In the genomic region with DNA sequence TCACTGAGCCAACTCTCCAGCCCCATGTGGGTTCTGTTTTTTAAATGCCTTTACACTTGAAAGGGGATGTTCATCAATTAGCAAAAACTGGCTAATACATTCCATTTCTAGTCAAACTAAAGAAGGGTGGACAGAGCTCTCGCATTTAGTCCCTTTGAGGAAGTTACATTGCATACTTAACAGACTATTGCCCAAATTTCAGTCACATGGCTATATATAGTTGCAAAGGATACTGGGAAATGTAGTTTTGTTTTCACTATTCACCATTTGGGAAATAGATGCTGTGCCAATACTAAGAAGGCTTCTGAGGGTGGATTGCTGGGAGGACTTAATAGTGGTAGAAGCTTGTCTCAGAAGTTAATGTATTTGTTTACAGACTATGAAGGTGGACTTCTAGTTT, we compare ENCODE assay signal across 26 mouse cellular contexts. TPM values are rescaled to one million over a fixed set of nuclear protein-coding genes. Genes with fewer than 3 reads are reported as not detected.
DNase-seq lines count a peak whose midpoint lies in the region; ATAC-seq lines count a peak whose summit lies in the region.
"Had no signal": no experiment of that assay in that cellular context is flagged by ENCODE, and none has a peak within 500 bp of the region (broad histone marks: within the 10 kb centered on the region; RNA-seq: fewer than 3 reads in every experiment).

No protein-coding gene starts in this region.

- ATAC-seq in forebrain, embryonic 14.5 days, result no peak
- no peak for ATAC-seq in forebrain, embryonic 15.5 days (replicated peaks)
- peak; percentile 90 for ATAC-seq in granulocyte monocyte progenitor cell, adult 5-6 weeks (replicated peaks; ENCODE audit: poor library complexity, severe bottlenecking)
- ATAC-seq: intestine, embryonic 15.5 days; Patski had no signal

- H3K36me3 ChIP-seq in forebrain, embryonic 14.5 days (ENCODE audit: control insufficient read depth, insufficient read depth, low read length), result no peaks in the 10 kb centered on the region
- no peaks in the 10 kb centered on the region for H3K36me3 ChIP-seq in forebrain, embryonic 15.5 days
- no peaks in the 10 kb centered on the region for H3K36me3 ChIP-seq in splenic B cell, adult 2 months (ENCODE audit: control insufficient read depth, insufficient read depth, low read length, poor library complexity, severe bottlenecking)
- H3K36me3 ChIP-seq in embryonic facial prominence, embryonic 10.5 days (replicated peaks), result no peaks in the 10 kb centered on the region
- H3K36me3 ChIP-seq: embryonic facial prominence, embryonic 15.5 days; forebrain, embryonic 10.5 days; heart, embryonic 15.5 days; hindbrain, embryonic 10.5 days; intestine, embryonic 15.5 days had no signal

- H3K27ac ChIP-seq in forebrain, embryonic 14.5 days (ENCODE audit: low read depth, low read length), result no peak overlapping the region
- H3K27ac ChIP-seq in forebrain, embryonic 15.5 days (replicated peaks), result no peak overlapping the region
- H3K27ac ChIP-seq in embryonic facial prominence, embryonic 10.5 days (replicated peaks), result no peak overlapping the region
- H3K27ac ChIP-seq: embryonic facial prominence, embryonic 15.5 days; forebrain, embryonic 10.5 days; heart, embryonic 15.5 days; hindbrain, embryonic 10.5 days; intestine, embryonic 15.5 days; stomach, postnatal 0 days had no signal

- 69% methylated on average over 1 of the region's 1 CpGs for WGBS in forebrain, embryonic 14.5 days
- 53% methylated on average over 1 of the region's 1 CpGs for WGBS in forebrain, embryonic 15.5 days
- WGBS in embryonic facial prominence, embryonic 10.5 days, result 73% methylated on average over 1 of the region's 1 CpGs

- no peaks in the 10 kb centered on the region for H3K9me3 ChIP-seq in forebrain, embryonic 14.5 days (replicated peaks; ENCODE audit: control insufficient read depth, low read length)
- no peaks in the 10 kb centered on the region for H3K9me3 ChIP-seq in forebrain, embryonic 15.5 days
- no peaks in the 10 kb centered on the region for H3K9me3 ChIP-seq in embryonic facial prominence, embryonic 10.5 days
- H3K9me3 ChIP-seq: embryonic facial prominence, embryonic 15.5 days; forebrain, embryonic 10.5 days; heart, embryonic 15.5 days; intestine, embryonic 15.5 days had no signal

- no peaks in the 10 kb centered on the region for H3K27me3 ChIP-seq in forebrain, embryonic 14.5 days (replicated peaks; ENCODE audit: control insufficient read depth, insufficient read depth, low read length)
- H3K27me3 ChIP-seq in forebrain, embryonic 15.5 days, result no peaks in the 10 kb centered on the region
- no peaks in the 10 kb centered on the region; the same call in 1 of the 2 replicates for H3K27me3 ChIP-seq in splenic B cell, adult 2 months (ENCODE audit: control insufficient read depth, insufficient read depth, low read length, poor library complexity, severe bottlenecking)
- 0 out of 2 replicates have a peak, but pooled peaks cover 4% of the 10 kb centered on the region for H3K27me3 ChIP-seq in embryonic facial prominence, embryonic 10.5 days (replicated peaks; ENCODE audit: low read depth, poor library complexity, severe bottlenecking)
- H3K27me3 ChIP-seq: embryonic facial prominence, embryonic 15.5 days; intestine, embryonic 15.5 days had no signal

- H3K4me3 ChIP-seq in forebrain, embryonic 14.5 days (ENCODE audit: low read depth, low read length), result no peak overlapping the region
- no peak overlapping the region for H3K4me3 ChIP-seq in forebrain, embryonic 15.5 days
- no peak overlapping the region for H3K4me3 ChIP-seq in embryonic facial prominence, embryonic 10.5 days
- H3K4me3 ChIP-seq: embryonic facial prominence, embryonic 15.5 days; forebrain, embryonic 10.5 days; heart, embryonic 15.5 days; hindbrain, embryonic 10.5 days; intestine, embryonic 15.5 days; megakaryocyte, embryonic 14.5 days had no signal

- H3K4me1 ChIP-seq in forebrain, embryonic 14.5 days (ENCODE audit: control insufficient read depth, insufficient read depth, low read length), result no peaks in the 10 kb centered on the region
- no peaks in the 10 kb centered on the region for H3K4me1 ChIP-seq in forebrain, embryonic 15.5 days
- H3K4me1 ChIP-seq in embryonic facial prominence, embryonic 10.5 days, result no peaks in the 10 kb centered on the region
- H3K4me1 ChIP-seq: embryonic facial prominence, embryonic 15.5 days; forebrain, embryonic 10.5 days; heart, embryonic 15.5 days; intestine, embryonic 15.5 days; megakaryocyte, embryonic 14.5 days had no signal

- H3K4me2 ChIP-seq in forebrain, embryonic 14.5 days (ENCODE audit: low read length), result no peak overlapping the region
- no peak overlapping the region for H3K4me2 ChIP-seq in forebrain, embryonic 15.5 days (replicated peaks)
- H3K4me2 ChIP-seq: embryonic facial prominence, embryonic 15.5 days; heart, embryonic 15.5 days; intestine, embryonic 15.5 days had no signal

- no peak overlapping the region for H3K9ac ChIP-seq in forebrain, embryonic 14.5 days (ENCODE audit: low read length)
- no peak overlapping the region for H3K9ac ChIP-seq in forebrain, embryonic 15.5 days (replicated peaks)
- H3K9ac ChIP-seq: embryonic facial prominence, embryonic 15.5 days; heart, embryonic 15.5 days; intestine, embryonic 15.5 days had no signal

- peak; percentile 26 for DNase-seq in forebrain, embryonic 14.5 days (ENCODE audit: low spot score)
- peak; percentile 12 for DNase-seq in lung, postnatal 36 days
- DNase-seq in lung, postnatal 25 days (ENCODE audit: low spot score), result no peak
- DNase-seq in splenic B cell, adult 2 months (ENCODE audit: low read depth, low spot score), result peak; percentile 36
- no peak for DNase-seq in layer of hippocampus, postnatal 14 days (ENCODE audit: low spot score in 2 of 2)
- no peak for DNase-seq in embryonic facial prominence, embryonic 10.5 days (ENCODE audit: low spot score)
- DNase-seq: cerebellum, adult 9-10 months; heart, adult 18-20 months; kidney, postnatal 4 days; left cerebral cortex, postnatal 4 days; lung, adult 2 months; thymus, postnatal 25 days had no signal

RNA-seq across cellular contexts. Expression of a gene that starts 19.7 kb away (rescaled TPM):
- polyA plus RNA-seq in forebrain, embryonic 14.5 days (2014; fragmentation: Nextera tagmentation; extraction: Ambion mirVana), result not detected in 2 replicates
- polyA plus RNA-seq in forebrain, embryonic 15.5 days (2015; fragmentation: Nextera tagmentation; extraction: Ambion mirVana), result not detected in 2 replicates
- not detected in 2 replicates for total RNA-seq in granulocyte monocyte progenitor cell, adult 5-6 weeks (2014; fragmentation: Nextera tagmentation)
- total RNA-seq in granulocyte monocyte progenitor cell, adult 5-6 weeks (2017), result not detected in 2 replicates
- not detected for total RNA-seq in layer of hippocampus, postnatal 14 days (2021)
- polyA plus RNA-seq in embryonic facial prominence, embryonic 10.5 days (2016; fragmentation: Nextera tagmentation; extraction: Ambion mirVana), result not detected in 2 replicates
- total RNA-seq: adrenal gland, postnatal 4 days; gastrocnemius, adult 8-10 months; heart, adult 18-20 months; left cerebral cortex, postnatal 4 days; liver, adult 2 months had no signal
- polyA plus RNA-seq: embryonic facial prominence, embryonic 15.5 days; forebrain, embryonic 10.5 days; heart, embryonic 15.5 days; hindbrain, embryonic 10.5 days; intestine, embryonic 15.5 days; kidney, embryonic 14.5 days; liver, adult 2 months; lung, adult 2 months; Patski; stomach, postnatal 0 days had no signal

RNA-seq across cellular contexts. Expression of a gene that starts 23.8 kb away (rescaled TPM):
- polyA plus RNA-seq in forebrain, embryonic 14.5 days (2014; fragmentation: Nextera tagmentation; extraction: Ambion mirVana), result not detected in 2 replicates
- not detected in 2 replicates for polyA plus RNA-seq in forebrain, embryonic 15.5 days (2015; fragmentation: Nextera tagmentation; extraction: Ambion mirVana)
- total RNA-seq in granulocyte monocyte progenitor cell, adult 5-6 weeks (2014; fragmentation: Nextera tagmentation), result not detected in 2 replicates
- total RNA-seq in granulocyte monocyte progenitor cell, adult 5-6 weeks (2017), result 0.26 TPM in 1 of 2 replicates, not detected in the other
- not detected for total RNA-seq in layer of hippocampus, postnatal 14 days (2021)
- polyA plus RNA-seq in embryonic facial prominence, embryonic 10.5 days (2016; fragmentation: Nextera tagmentation; extraction: Ambion mirVana), result 0.16 TPM in 1 of 2 replicates, not detected in the other
- total RNA-seq: adrenal gland, postnatal 4 days; gastrocnemius, adult 8-10 months; heart, adult 18-20 months; left cerebral cortex, postnatal 4 days; liver, adult 2 months had no signal
- polyA plus RNA-seq: forebrain, embryonic 10.5 days; heart, embryonic 15.5 days; intestine, embryonic 15.5 days; kidney, embryonic 14.5 days; liver, adult 2 months; lung, adult 2 months; Patski; stomach, postnatal 0 days had no signal

RNA-seq across cellular contexts. Expression of a gene that starts 25.7 kb away (rescaled TPM):
- 3.7 and 4.5 TPM in 2 replicates for polyA plus RNA-seq in forebrain, embryonic 14.5 days (2014; fragmentation: Nextera tagmentation; extraction: Ambion mirVana)
- 3.7 TPM in 2 replicates for polyA plus RNA-seq in forebrain, embryonic 15.5 days (2015; fragmentation: Nextera tagmentation; extraction: Ambion mirVana)
- total RNA-seq in granulocyte monocyte progenitor cell, adult 5-6 weeks (2014; fragmentation: Nextera tagmentation), result 2.5 and 3.7 TPM in 2 replicates
- total RNA-seq in granulocyte monocyte progenitor cell, adult 5-6 weeks (2017), result 4.4 and 4.8 TPM in 2 replicates
- 1 to 10 TPM; 2.5 to 2.8 TPM for total RNA-seq in layer of hippocampus, postnatal 14 days (2021)
- polyA plus RNA-seq in embryonic facial prominence, embryonic 10.5 days (2016; fragmentation: Nextera tagmentation; extraction: Ambion mirVana), result 1.5 and 1.8 TPM in 2 replicates

RNA-seq across cellular contexts. Expression of a gene that starts 29.1 kb away (rescaled TPM):
- 9.5 and 15.1 TPM in 2 replicates for polyA plus RNA-seq in forebrain, embryonic 14.5 days (2014; fragmentation: Nextera tagmentation; extraction: Ambion mirVana)
- 22.0 and 24.2 TPM in 2 replicates for polyA plus RNA-seq in forebrain, embryonic 15.5 days (2015; fragmentation: Nextera tagmentation; extraction: Ambion mirVana)
- total RNA-seq in granulocyte monocyte progenitor cell, adult 5-6 weeks (2014; fragmentation: Nextera tagmentation), result not detected in 2 replicates
- total RNA-seq in granulocyte monocyte progenitor cell, adult 5-6 weeks (2017), result not detected in 2 replicates
- total RNA-seq in layer of hippocampus, postnatal 14 days (2021), result 100 to 1,000 TPM; 566 to 582 TPM
- polyA plus RNA-seq in embryonic facial prominence, embryonic 10.5 days (2016; fragmentation: Nextera tagmentation; extraction: Ambion mirVana), result 0.80 and 0.97 TPM in 2 replicates
- total RNA-seq: liver, adult 2 months had no signal

RNA-seq across cellular contexts. Expression of a gene that starts 34.4 kb away (rescaled TPM):
- 162 and 186 TPM in 2 replicates for polyA plus RNA-seq in forebrain, embryonic 14.5 days (2014; fragmentation: Nextera tagmentation; extraction: Ambion mirVana)
- polyA plus RNA-seq in forebrain, embryonic 15.5 days (2015; fragmentation: Nextera tagmentation; extraction: Ambion mirVana), result 219 and 222 TPM in 2 replicates
- 95.5 and 132 TPM in 2 replicates for total RNA-seq in granulocyte monocyte progenitor cell, adult 5-6 weeks (2014; fragmentation: Nextera tagmentation)
- total RNA-seq in granulocyte monocyte progenitor cell, adult 5-6 weeks (2017), result 63.5 and 86.2 TPM in 2 replicates
- 100 to 1,000 TPM in 1 of 2 experiments, 10 to 100 TPM in 1; 83.1 to 105 TPM for total RNA-seq in layer of hippocampus, postnatal 14 days (2021)
- polyA plus RNA-seq in embryonic facial prominence, embryonic 10.5 days (2016; fragmentation: Nextera tagmentation; extraction: Ambion mirVana), result 197 and 214 TPM in 2 replicates

Comparison
In these comparisons a context has a peak if more than half of its experiments do, and no peak if none do; other contexts are left out.
1. DNase-seq: peak in forebrain, embryonic 14.5 days (single experiment), lung, postnatal 36 days (single experiment) and splenic B cell, adult 2 months (single experiment); none in lung, postnatal 25 days (single experiment), layer of hippocampus, postnatal 14 days (0 of 2) and embryonic facial prominence, embryonic 10.5 days (single experiment).